Mouse (Mus musculus): ENCODE results near the gene Rpe65.

Rpe65 gene

DNA sequence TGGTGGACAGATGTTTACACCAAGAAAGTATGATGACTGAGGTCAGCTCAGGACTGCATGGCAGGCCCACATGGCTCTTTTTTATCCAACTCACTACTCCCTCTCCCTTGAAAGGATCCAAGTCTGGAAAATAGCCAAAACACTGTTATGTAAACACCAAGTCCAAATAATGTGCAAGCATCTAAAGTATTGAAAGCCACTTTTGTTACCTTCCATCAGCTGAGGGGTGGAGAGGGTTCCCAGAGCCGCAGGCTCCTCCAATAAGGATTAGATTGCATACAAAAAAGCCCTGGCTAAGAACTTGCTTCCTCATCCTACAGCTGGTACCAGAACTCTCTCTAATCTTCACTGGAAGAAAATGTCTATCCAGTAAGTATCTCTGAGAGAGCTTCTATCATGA lies at the start of gene Rpe65:
Gene Rpe65 (plus strand): TSS at position 301 of the 400 bp plus-strand sequence.
- no peak for DNase-seq

DNA sequence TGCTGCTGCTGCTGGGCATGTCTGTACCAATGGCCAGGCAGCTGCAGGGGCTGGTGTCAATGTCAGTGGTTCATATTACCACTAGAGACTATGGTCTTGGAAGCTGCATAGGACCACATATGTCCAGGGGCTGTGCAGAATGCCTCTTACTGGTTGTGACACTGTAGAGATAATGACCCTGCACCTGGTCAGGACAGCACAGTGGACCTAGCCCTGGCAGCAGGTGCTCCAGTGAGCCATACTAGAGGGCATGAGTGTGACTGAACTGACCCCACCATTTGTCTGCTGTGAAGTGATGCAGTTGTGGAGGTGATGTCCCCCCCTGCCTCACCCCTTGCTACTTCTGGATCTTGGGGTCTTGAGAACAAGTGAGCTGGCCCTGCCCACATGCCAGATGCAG lies 48.8 kb upstream of the Rpe65 start:
- no peak for DNase-seq

- no peak for DNase-seq
Observed at GRCm38 (mm10) chr3:159614977-159615376, 16.0 kb downstream of the Rpe65 start.

DNA sequence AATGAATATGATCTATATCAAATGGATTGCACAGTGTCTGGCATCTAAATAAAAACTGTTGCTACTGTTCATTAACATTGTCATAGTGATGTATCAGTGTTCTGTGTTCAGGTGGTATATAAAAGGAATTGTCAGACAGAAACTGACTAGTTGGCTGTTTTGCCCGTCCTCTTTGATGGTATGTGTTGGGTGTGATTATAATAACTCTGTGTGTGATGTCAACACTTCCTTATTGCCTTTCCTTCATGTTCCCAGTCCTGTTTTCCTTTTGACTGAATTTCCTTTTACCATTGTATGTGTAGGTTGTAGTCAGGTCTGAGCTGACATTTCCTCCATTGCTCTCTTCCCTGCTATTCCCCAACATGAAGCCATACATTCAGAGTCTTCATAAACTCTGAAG lies 22.1 kb downstream of the Rpe65 start:
- no peak for DNase-seq

GRCm38 (mm10) chr3:159624010-159624409 lies 25.0 kb downstream of the Rpe65 start:
- no peak for DNase-seq

DNA sequence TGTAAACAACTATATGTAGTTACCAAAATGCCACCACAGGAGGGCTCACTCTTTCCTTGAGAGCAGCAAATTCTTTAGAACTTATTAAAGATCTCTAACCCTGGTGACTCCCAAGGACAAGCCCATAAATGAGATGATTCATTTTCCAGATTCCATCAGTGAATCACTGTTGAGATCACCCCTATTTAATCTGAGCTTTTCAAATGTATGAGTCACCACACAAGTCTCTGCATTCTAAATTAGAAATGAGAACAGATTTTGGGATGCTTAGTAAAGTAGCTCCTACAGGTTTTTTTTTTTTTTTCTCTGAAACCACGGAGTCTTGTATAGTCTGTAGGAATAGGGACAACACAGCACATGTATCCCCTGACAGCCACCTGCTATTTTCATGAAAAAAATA lies 61.8 kb downstream of the Rpe65 start:
- DNase-seq = no peak

GRCm38 (mm10) chr3:159663333-159663732 lies 64.4 kb downstream of the Rpe65 start:
- DNase-seq = no peak
